Mouse (Mus musculus): ENCODE measurements around the gene Morn2. TPM values are rescaled to one million over a fixed set of nuclear protein-coding genes. Genes with fewer than 3 reads are reported as not detected.

Morn2 gene
- total RNA-seq, 2 experiments from 2014 or later, result 17.0 to 19.1 TPM

DNA sequence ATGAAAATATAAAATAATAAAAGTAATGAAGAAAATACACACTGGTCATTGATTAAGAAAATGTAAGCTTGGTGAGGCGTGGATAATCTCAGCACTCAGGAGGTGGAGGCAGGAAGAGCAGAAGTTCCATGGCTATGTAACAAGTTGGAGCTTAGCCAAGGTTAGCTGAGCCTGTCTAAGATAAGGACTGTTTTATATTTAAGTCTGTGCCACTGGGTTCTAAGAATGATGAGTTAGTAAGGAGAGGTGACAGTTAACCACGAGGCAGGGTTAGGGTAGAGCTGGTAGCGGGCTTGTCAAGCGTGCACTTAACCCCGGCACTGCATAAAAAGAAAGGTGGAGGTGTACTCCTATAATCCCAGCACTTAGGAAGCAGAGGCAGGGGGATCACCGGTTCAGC, 32.2 kb downstream of the Morn2 start:
- no peak for DNase-seq (ENCODE audit: extremely low spot score in 1 of 2, low spot score in 1 of 2)

DNA sequence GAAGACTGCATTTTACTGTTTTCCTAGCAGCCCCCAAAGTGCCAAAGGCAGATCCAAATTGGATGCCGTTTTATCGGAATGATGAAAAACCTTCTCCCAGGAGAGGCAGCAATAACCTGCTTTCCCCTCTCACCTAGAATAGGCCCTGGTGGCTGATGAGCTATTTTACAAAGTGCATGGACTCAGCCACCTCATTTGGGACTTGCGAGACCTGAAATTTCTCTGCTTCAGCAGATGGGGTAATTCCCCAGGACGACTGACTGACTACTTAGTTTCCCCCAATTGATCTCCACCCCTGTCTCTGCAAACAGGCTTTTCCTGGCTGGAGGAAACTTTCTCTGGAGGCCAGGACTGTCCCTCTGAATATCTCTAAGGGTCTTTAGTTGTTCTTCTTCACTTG, 33.0 kb downstream of the Morn2 start:
- no peak for DNase-seq (ENCODE audit: extremely low spot score in 1 of 2, low spot score in 1 of 2)

DNA sequence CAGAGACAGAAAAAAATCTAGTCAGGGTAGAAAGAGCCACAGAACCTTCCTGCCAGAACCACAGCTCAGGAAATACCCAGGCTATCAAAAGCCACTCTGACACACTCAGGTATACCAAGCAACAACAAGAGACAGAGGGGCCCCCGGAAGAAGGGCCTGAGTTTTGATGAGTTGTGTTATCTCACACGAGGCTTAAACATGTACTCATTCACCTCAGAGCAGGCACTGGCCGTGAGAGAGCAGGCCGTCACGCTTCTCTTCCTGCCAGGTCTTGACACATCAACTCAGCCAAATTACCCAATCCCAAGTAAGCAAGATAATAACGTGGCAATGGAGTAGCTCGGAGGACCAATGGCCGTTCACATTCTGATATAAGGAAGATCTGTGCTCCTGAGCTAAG, 33.7 kb downstream of the Morn2 start:
- DNase-seq (ENCODE audit: extremely low spot score in 1 of 2, low spot score in 1 of 2), result no peak

DNA sequence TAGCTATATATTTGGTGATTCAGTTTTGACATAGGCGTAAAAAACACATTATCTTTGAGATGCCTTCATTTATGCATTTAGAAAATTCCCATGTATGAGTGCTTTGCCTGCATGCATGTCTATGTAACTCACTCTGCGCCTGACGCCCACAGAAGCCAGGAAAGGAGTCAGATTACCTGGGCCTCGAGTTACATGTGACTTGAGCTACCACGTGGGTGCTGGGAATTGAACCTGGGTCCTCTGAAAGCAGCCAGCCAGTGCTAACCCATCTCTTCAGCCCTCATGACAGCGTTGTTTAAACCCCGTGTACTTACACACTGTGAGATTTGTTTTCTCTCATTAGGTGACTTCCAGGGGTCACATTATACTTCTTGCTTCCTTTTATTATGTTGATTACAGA, 34.5 kb downstream of the Morn2 start:
- no peak for DNase-seq (ENCODE audit: extremely low spot score in 1 of 2, low spot score in 1 of 2)

DNA sequence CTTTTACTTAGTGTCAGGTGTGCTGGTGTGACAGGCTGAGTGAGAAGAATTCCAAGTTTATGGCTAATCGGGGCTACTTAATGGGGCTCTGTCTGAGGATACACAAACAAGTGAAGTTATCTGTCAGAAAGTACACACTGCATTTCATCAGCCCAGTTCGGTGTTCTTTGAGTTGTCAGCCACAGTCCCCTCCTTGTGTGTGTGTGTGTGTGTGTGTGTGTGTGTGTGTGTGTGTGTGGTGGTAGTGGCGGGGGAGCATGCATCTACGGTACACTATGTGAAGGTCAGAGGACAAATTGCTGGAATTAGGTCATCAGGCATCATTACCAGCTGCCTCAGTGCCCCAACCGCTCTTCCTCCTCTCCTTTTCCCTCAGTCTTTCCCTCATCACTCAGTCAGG, 35.5 kb downstream of the Morn2 start:
- no peak for DNase-seq (ENCODE audit: extremely low spot score in 1 of 2, low spot score in 1 of 2)

DNA sequence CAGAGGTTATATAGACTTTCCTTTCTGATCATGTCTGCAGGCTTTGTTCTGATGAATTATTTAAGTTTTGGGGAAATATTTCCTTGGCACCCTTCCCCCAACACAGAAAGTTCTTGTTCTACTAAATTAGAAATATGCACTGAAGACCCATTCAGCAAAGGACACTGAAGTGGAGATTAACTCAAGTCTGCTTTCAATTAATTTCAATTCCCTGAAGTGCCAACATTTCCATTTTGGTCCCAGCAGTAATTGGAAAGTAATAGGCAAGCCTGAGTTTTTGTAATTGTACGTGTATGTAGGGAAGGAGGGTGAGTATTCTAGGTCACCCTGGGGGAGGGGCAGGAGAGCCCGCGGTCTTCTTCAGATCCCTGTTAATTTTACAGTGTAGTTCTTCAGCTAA, 36.4 kb downstream of the Morn2 start:
- DNase-seq (ENCODE audit: extremely low spot score in 1 of 2, low spot score in 1 of 2), result no peak

DNA sequence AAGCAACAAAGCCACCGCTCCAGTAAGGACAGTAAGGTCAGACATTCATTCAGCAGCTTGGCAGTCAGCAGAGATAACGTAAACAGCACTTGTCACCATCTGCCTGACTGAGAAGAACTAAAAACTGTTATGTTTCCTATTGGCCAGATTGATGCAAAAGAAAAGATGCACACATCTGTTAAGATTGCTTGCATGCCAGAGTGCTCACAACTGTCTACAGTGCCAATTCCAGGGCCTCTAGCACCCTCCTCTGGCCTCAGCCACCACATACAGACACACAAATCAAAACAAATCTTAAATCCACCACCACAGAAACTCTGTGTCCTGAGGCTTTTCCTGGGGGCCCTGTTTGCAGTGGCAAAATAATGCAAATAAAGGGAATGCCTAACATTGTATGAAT, 42.4 kb downstream of the Morn2 start:
- DNase-seq (ENCODE audit: extremely low spot score in 1 of 2, low spot score in 1 of 2), result no peak

DNA sequence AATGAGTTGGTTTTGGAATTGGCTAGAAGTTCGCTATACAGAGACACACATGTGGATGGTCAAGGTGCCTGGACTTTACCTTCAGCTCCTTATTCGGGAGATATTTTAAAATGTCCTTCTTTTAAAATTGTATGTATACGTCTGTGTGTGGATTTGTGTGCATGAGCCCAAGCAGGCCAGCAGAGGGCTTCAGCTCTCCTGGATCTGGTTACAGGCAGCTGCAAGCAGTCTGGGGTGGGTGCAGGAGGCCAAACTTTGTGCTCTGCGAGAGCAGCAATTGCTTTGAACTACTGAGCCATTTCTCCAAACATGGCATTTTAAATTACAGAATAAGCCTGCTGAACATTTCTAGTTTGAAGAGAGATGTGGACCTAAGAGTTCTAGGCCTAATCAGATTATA, 55.3 kb downstream of the Morn2 start:
- no peak for DNase-seq (ENCODE audit: extremely low spot score in 1 of 2, low spot score in 1 of 2)

DNA sequence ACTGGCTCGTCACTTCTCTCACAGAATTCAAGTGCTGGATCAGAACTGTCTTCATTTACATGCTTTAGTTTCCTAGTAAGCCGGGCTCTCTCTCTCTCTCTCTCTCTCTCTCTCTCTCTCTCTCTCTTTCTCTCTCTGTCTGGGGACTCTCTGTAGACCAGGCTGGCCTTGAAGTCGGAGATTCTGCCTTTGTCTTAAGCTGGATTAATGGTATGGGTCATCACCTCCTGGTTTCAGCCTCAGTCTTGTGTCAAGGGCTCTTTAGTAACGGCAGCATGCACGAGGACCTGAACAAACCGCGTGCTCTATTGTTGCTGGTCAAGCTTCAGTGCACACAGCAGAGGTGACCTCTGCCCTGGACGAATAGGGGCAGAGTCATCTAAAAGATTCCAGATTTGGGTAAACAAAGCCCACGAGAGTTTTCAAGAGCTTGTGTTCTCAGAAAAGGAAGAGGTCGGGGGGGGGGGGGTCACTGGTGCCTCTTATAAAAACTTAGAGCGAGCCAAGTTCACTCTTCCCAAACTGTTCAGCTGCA, 56.7 kb downstream of the Morn2 start:
- DNase-seq (ENCODE audit: extremely low spot score in 1 of 2, low spot score in 1 of 2), result no peak

Other genes with a start within 250 kb of the Morn2 start
- gene Hnrnpll, start 227.9 kb upstream of the Morn2 start, total RNA-seq (2021), result 10 to 100 TPM; 57.1 to 64.1 TPM
- gene Galm, start 162.7 kb upstream of the Morn2 start, total RNA-seq (2021), result 1 to 10 TPM; 3.7 to 4.1 TPM
- gene Srsf7, start 82.9 kb upstream of the Morn2 start, total RNA-seq (2021), result 100 to 1,000 TPM; 108 to 115 TPM
- under 1 TPM; 0.12 to 0.42 TPM for gene Ttc39d, start 82.7 kb upstream of the Morn2 start, total RNA-seq (2021)
- gene Gemin6, start 65.8 kb upstream of the Morn2 start, total RNA-seq (2021), result 1 to 10 TPM; 4.8 to 5.9 TPM
- gene Dhx57, start 273 bp downstream of the Morn2 start, total RNA-seq (2021), result 10 to 100 TPM; 35.2 to 39.9 TPM
- 1 to 10 TPM; 1.9 to 3.1 TPM for gene Arhgef33, start 17.2 kb downstream of the Morn2 start, total RNA-seq (2021)
- gene Gm10190, start 83.3 kb downstream of the Morn2 start, total RNA-seq (2021), result 1 to 10 TPM; 1.8 to 3.0 TPM
- 10 to 100 TPM; 31.6 to 34.3 TPM for gene Sos1, start 190.2 kb downstream of the Morn2 start, total RNA-seq (2021)

All from layer of hippocampus, postnatal 25 days (tissue).